Mouse (Mus musculus) hindbrain, embryonic 11.5 days (tissue): Measurements from ENCODE around the gene Eif5. TPM values are rescaled to one million over a fixed set of nuclear protein-coding genes. Genes with fewer than 3 reads are reported as not detected.
A peak's percentile ranks its signal among the peaks of the same experiment; 100 is the strongest.

Experiments
- ATAC-seq: fragments of 200-750 bp; cut with Nextera tagmentation; 2 replicates; pipeline ENCODE4 v1.8.0; 2017; ENCODE audit warnings: mild to moderate bottlenecking, moderate TSS enrichment, moderate library complexity; ENCODE audit not compliant: low FRiP score
- DNase-seq: peaks from one replicate; pipeline ENCODE4 v3.0.0-alpha.2; 2015; ENCODE audit warnings: low spot score
- H3K27ac ChIP-seq: fragments of 300-500 bp; sonication (generic); 2 replicates; pipeline ENCODE4 v1.5.1; 2014; ENCODE audit warnings: mild to moderate bottlenecking, low read depth, low read length
- H3K27me3 ChIP-seq: fragments of 300-500 bp; sonication (generic); 2 replicates; pipeline ENCODE4 v1.6.1; 2014; ENCODE audit warnings: mild to moderate bottlenecking, low read length, moderate library complexity, mixed read lengths; ENCODE audit not compliant: control insufficient read depth, insufficient read depth
- H3K36me3 ChIP-seq: fragments of 300-500 bp; sonication (generic); 2 replicates; pipeline ENCODE4 v1.6.1; 2014; ENCODE audit warnings: mild to moderate bottlenecking, low read length, moderate library complexity, mixed read lengths; ENCODE audit not compliant: control insufficient read depth, insufficient read depth
- H3K4me1 ChIP-seq: fragments of 300-500 bp; sonication (generic); replicated peaks from 2 replicates; pipeline ENCODE4 v1.6.1; 2014; ENCODE audit warnings: low read length, mixed read lengths; ENCODE audit not compliant: control insufficient read depth, insufficient read depth
- H3K4me2 ChIP-seq: fragments of 300-500 bp; sonication (generic); replicated peaks from 2 replicates; pipeline ENCODE4 v1.6.1; 2014; ENCODE audit warnings: mild to moderate bottlenecking, low read depth, low read length
- H3K4me3 ChIP-seq: fragments of 300-500 bp; sonication (generic); 2 replicates; pipeline ENCODE4 v1.5.1; 2014; ENCODE audit warnings: low read depth, low read length
- H3K9ac ChIP-seq: fragments of 300-500 bp; sonication (generic); 2 replicates; pipeline ENCODE4 v1.6.1; 2014; ENCODE audit warnings: low read depth, low read length
- H3K9me3 ChIP-seq: fragments of 300-500 bp; sonication (generic); 2 replicates; pipeline ENCODE4 v1.6.1; 2016; ENCODE audit warnings: low read length; ENCODE audit not compliant: control insufficient read depth
- WGBS: fragments of 180-500 bp; shearing (Covaris S2); extraction: QIAGEN DNeasy Blood & Tissue Kit; methylation state at CpG from one replicate; pipeline ENCODE4 v1.1.7; 2014; 5-methylcytosine and 5-hydroxymethylcytosine counted together
- polyA plus RNA-seq: library from polyadenylated mRNA; unstranded; fragments of >200 nt; fragmentation: Nextera tagmentation; extraction: Ambion mirVana; gene quantifications from 2 replicates; pipeline ENCODE4 v1.2.1, GENCODE M21; 2014

Gene Eif5
- polyA plus RNA-seq, 1 experiment from 2014 or later, result 707 TPM

- WGBS, result 46% methylated on average over 5 of the region's 5 CpGs
- ATAC-seq, result no peak
- DNase-seq, result no peak
- H3K4me3 ChIP-seq, result no peak overlapping the region
- no peak overlapping the region for H3K4me2 ChIP-seq
- no peaks in the 10 kb centered on the region for H3K36me3 ChIP-seq
- no peak overlapping the region for H3K27ac ChIP-seq
- no peaks in the 10 kb centered on the region for H3K4me1 ChIP-seq
- H3K27me3 ChIP-seq, result no peaks in the 10 kb centered on the region
- no peaks in the 10 kb centered on the region for H3K9me3 ChIP-seq
- H3K9ac ChIP-seq, result no peak overlapping the region
Observed at GRCm38 (mm10) chr12:111563076-111563629, 25.3 kb downstream of the Eif5 start.

DNA sequence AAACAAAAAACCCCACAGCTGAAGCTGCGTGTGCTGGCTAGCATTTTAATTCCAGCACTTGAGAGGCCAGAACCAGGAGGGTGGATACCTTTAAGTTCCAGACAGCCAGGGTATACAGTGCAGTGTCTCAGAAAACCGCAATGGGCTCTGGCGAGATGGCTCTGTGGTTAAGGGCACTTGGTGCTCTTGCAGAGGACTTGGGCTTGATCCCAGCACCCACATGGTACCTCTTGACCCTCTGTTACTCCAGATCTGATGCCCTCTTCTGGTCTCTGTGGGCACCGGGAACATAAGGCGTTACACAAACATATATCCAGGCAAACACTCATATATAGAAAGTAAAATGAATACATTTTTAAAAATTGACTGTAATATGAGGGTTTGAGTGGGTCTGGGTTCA, 27.5 kb downstream of the Eif5 start:
- no peak for ATAC-seq
- Histone ChIP-seq H3K27me3 (no peaks in the 10 kb centered on the region), H3K9me3 (no peaks in the 10 kb centered on the region), H3K9ac (no peak overlapping the region), H3K27ac (no peak overlapping the region), H3K4me1 (no peaks in the 10 kb centered on the region), H3K4me3 (no peak overlapping the region), H3K4me2 (no peak overlapping the region), H3K36me3 (no peaks in the 10 kb centered on the region)
- WGBS, result 89% methylated on average over 5 of the region's 5 CpGs
- no peak for DNase-seq

DNA sequence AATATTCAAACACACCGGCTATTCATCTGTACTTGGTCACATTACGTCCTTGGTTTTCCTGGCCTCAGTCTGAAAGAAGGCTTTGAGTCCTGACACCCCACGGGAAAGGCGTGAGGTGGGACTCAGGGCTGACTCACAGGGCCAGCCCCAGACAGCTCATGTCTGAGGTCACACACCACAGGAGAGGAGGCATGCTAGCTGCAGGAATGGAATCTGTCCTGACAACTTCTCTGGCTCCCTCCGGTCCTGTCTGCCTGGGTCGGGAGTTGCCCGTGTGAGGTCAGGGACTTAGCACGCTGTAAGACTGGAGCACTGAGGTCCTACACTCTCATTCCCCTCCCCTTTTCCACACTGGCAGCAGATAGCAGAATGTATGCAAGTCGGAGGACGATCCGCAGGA, 31.0 kb downstream of the Eif5 start:
- peaks cover 3% of the 10 kb centered on the region for H3K4me1 ChIP-seq
- no peaks in the 10 kb centered on the region for H3K9me3 ChIP-seq
- no peak overlapping the region for H3K4me2 ChIP-seq
- ATAC-seq, result no peak
- H3K9ac ChIP-seq, result no peak overlapping the region
- WGBS, result 70% methylated on average over 11 of the region's 11 CpGs
- H3K27ac ChIP-seq, result no peak overlapping the region
- no peak overlapping the region for H3K4me3 ChIP-seq
- DNase-seq, result no peak
- no peaks in the 10 kb centered on the region for H3K27me3 ChIP-seq
- H3K36me3 ChIP-seq, result no peaks in the 10 kb centered on the region

DNA sequence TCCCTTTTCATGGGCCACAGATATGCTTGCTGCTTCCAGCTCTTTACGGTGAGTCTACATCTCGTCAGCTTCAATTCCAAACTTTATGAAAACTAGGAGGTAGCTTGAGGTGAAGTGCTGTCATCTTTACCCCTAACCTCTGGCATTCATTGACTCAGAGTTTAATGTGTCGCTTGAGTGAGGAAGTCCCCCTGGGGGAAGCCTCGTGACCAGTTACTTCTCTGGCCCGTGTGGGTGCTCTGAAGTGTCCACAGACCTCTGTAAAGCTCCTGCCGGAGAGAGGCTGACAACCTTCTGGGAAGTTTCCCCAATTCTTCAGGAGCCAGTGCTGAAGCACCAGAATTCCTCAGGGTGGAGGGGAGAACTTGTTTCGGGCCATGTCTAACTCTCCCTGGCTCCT, 34.6 kb downstream of the Eif5 start:
- Histone ChIP-seq H3K4me2 (no peak overlapping the region), H3K4me3 (no peak overlapping the region), H3K9ac (no peak overlapping the region), H3K36me3 (no peaks in the 10 kb centered on the region), H3K27ac (no peak overlapping the region), H3K4me1 (peaks cover 3% of the 10 kb centered on the region), H3K27me3 (no peaks in the 10 kb centered on the region), H3K9me3 (no peaks in the 10 kb centered on the region)
- WGBS, result 75% methylated on average over 7 of the region's 7 CpGs
- ATAC-seq (no peak), DNase-seq (no peak)

GRCm38 (mm10) chr12:111573315-111573714, 35.5 kb downstream of the Eif5 start:
- Histone ChIP-seq H3K27ac (no peak overlapping the region), H3K4me3 (peak overlapping the region; percentile 99), H3K9ac (peak overlapping the region; percentile 98), H3K27me3 (no peaks in the 10 kb centered on the region), H3K36me3 (no peaks in the 10 kb centered on the region), H3K4me1 (peaks cover 3% of the 10 kb centered on the region), H3K4me2 (peak overlapping the region; percentile 83), H3K9me3 (no peaks in the 10 kb centered on the region)
- ATAC-seq (no peak), DNase-seq (no peak)
- WGBS, result 40% methylated on average over 6 of the region's 6 CpGs

- WGBS, result 0% methylated on average over 65 of the region's 75 CpGs
- H3K4me1 ChIP-seq, result peaks cover 3% of the 10 kb centered on the region
- H3K4me2 ChIP-seq, result peak within 1 kb of the TSS; percentile 83
- H3K27me3 ChIP-seq, result no peaks in the 10 kb centered on the region
- H3K9ac ChIP-seq, result peak within 1 kb of the TSS; percentile 98
- H3K27ac ChIP-seq, result peak within 1 kb of the TSS; percentile 94
- no peaks in the 10 kb centered on the region for H3K9me3 ChIP-seq
- peak; percentile 96 for DNase-seq
- H3K4me3 ChIP-seq, result peak within 1 kb of the TSS; percentile 99
- H3K36me3 ChIP-seq, result no peaks in the 10 kb centered on the region
- ATAC-seq, result peak; percentile 97
Observed at GRCm38 (mm10) chr12:111574074-111574886, 36.5 kb downstream of the Eif5 start, which contains the start of gene Mark3. Gene Mark3, plus strand, starts transcription at chr12:111574523.

GRCm38 (mm10) chr12:111574887-111575838, 37.3 kb downstream of the Eif5 start:
- Histone ChIP-seq H3K4me2 (peak overlapping the region; percentile 83), H3K9me3 (no peaks in the 10 kb centered on the region), H3K4me1 (peaks cover 3% of the 10 kb centered on the region), H3K9ac (peak overlapping the region; percentile 98), H3K27me3 (no peaks in the 10 kb centered on the region), H3K36me3 (no peaks in the 10 kb centered on the region), H3K4me3 (peak overlapping the region; percentile 99), H3K27ac (peak overlapping the region; percentile 94)
- DNase-seq (peak; percentile 64), ATAC-seq (peak; percentile 63)
- WGBS, result under 1% methylated on average over 58 of the region's 58 CpGs

- Histone ChIP-seq H3K27ac (no peak overlapping the region), H3K36me3 (no peaks in the 10 kb centered on the region), H3K9me3 (no peaks in the 10 kb centered on the region), H3K27me3 (no peaks in the 10 kb centered on the region), H3K9ac (no peak overlapping the region), H3K4me2 (no peak overlapping the region), H3K4me1 (no peaks in the 10 kb centered on the region), H3K4me3 (no peak overlapping the region)
- DNase-seq (no peak), ATAC-seq (no peak)
- 69% methylated on average over 1 of the region's 1 CpGs for WGBS
Observed at GRCm38 (mm10) chr12:111583058-111583457, 45.2 kb downstream of the Eif5 start.
